Mouse (Mus musculus) right cerebral cortex, adult 18-20 months (tissue): ENCODE results near the gene Klk1b21.
"Not testable (repeated sequence)": the region's sequence is repeated elsewhere in the genome, so short reads cannot be mapped to it uniquely, and the experiment has no call there.

ENCODE experiments used
- DNase-seq: peaks from one replicate; pipeline ENCODE4 v3.0.0; 2022; ENCODE audit warnings: mixed read lengths

Gene Klk1b21

DNA sequence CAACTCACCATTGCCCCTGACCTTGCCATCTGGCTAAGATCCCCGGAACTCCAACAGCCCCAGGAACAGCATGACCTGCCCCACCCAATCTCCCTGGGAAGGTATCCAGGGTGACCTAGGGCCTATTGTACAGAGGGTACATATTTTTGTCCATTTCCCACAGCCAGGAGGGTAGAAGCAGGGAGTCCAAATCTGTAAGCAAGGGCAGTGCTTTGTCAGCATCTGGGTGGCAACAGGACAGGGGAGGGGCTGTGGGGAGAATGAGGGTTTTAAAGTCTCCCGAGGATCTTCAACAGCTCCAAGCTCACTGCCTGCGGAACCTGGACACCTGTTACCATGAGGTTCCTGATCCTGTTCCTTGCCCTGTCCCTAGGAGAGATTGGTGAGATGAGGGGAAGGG is at the start of gene Klk1b21:
TSS of gene Klk1b21 (plus strand) at position 301 of the 400 bp plus-strand sequence.
- DNase-seq, result not testable (repeated sequence)

DNA sequence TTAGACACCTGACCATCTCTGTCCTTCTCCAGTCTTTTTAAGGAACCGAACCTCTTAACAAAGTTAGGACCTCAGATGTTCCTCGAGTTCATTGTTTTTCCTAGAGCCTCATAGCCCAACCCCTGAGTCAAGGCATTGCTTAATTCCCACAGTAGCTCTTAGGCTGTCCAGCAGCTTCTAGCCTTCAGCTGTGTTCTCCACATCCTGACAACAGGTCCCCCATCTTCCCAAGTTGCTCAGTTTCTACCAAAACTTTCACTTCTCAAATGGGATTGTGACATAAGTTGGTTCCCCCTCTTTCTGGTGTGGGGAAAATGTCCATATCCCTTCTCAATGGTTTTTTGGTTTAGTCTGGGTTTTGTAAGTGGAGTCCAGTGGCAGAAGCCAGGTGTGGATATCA is 30.0 kb upstream of the Klk1b21 start:
- no peak for DNase-seq

DNA sequence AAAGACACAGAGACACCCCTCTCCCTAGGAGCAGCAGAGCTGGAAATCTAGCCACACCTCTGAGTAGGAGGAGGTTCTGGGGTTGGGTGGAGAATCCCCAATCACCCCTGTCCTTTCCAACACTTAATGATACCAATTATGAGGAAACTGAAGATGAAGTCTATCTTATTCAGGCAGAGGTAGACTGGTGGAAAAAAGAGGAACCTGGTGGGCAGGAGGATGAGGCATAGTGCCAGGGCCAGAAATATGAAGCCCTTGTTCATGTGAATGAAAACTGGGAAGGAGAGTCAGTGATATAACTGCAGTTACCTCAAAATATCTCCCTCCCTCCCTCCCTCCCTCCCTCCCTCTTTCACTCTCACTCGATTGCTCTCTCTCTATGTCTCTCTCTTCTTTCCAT is 24.4 kb upstream of the Klk1b21 start:
- DNase-seq, result no peak

DNA sequence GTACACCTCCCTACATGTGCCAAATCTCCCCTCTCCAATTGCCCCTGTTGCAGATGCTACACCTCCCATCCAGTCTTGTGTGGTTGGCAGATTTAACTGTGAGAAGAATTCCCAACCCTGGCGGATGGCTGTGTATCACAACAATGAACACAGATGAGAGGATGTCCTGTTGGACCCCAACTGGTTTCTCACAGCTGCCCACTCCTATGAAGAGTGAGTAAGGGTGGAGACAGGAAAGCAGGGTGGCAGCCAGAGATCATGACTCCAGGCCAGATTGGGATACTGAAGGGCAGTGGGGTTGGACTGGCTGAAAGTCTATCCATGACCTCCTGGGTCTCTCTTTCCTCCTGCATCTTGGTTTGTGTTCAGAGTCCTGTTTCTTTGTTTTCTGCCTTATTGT is 6.0 kb upstream of the Klk1b21 start:
- DNase-seq, result no peak

DNA sequence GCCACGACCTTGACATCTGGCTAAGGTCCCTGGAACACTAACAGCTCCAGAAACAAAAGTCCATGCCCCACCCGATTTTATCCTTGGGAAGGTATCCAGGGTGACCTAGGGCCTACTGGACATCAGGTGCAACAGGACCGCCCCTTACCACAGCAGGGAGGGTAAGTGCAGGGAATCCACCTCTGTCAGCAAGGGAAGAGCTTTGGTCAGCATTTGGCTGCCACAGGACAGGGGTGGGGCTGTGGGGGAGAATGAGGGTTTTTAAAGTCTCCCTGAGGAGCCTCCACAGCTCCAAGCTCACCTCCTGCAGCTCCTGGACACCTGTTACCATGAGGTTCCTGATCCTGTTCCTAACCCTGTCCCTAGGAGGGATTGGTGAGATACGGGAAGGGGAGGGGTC is 10.2 kb downstream of the Klk1b21 start, which contains the start of gene Klk1b22:
TSS of gene Klk1b22 (plus strand) at position 301 of the 400 bp plus-strand sequence.
- DNase-seq, result no peak

DNA sequence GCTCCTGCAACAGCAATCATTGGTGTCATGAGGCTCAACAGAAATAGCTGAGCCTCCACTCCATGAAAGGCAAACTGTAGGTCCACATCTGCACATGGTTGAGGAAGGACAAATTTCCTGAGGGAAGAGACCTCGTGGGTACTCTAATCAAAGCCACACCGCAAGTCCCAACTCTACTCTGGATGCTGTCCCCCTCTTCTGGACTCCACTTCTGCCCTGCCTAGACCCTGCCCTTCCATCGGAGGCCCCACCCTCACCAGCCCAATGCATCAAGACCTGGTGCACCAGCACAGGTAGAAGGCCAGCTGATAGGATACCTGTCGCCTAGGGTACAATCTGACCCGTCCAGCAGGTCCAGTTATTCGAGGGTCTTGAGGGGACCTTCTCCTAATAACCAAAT is 21.3 kb downstream of the Klk1b21 start:
- no peak for DNase-seq

DNA sequence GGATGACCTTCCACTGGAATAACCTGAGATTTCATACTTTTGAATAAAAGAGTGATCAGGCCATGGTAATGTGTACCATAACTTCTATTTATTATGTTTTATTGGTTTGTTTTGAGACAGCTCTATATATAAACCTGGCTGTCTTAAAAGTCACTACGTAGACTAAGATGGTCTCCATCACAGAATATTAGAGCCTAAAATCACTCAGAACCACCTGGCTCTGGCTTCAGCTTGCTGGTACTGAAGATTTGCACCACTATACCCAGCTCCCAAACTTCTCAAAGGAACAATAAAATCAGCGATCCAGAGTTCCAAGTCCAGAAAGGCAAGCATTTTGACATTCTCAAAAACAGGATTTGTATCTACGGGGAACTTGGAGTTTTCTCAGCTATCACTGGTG is 34.3 kb downstream of the Klk1b21 start, which contains the start of gene Klk1b16:
TSS of gene Klk1b16 (plus strand) at position 301 of the 400 bp plus-strand sequence.
- no peak for DNase-seq
